Mouse (Mus musculus) liver, embryonic 14.5 days (tissue): Measurements from ENCODE around the gene F2rl1.

ENCODE experiments used
- CTCF ChIP-seq: IDR thresholded peaks from 2 replicates; pipeline ENCODE4 v1.5.1; 2016; ENCODE audit warnings: antibody characterized with exemption, low read depth, control low read depth
- EP300 ChIP-seq: IDR thresholded peaks from 2 replicates; pipeline ENCODE4 v1.6.1; 2016; ENCODE audit warnings: antibody characterized with exemption, low read depth

DNA sequence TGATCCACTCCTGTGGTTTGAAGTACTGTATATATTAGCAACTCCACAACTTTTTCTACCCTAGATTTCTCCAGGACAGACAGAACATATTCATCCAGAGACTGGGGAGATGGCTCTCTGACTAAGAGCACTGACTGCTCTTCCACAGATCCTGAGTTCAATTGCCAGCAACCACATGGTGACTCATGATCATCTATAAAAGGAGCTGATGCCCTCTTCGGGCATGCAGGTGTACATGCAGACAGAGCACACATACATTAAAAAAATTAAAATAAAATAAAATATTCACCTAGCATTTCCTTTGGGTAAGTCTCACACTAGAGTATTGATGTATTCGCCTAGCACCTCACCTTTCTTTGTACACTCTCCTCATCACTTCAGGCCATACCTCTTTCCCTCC lies 4.2 kb upstream of the F2rl1 start:
- TF ChIP-seq CTCF: no peak
- TF ChIP-seq EP300: no peak
